ENCODE assay signal across 10 mouse cellular contexts in the genomic region with DNA sequence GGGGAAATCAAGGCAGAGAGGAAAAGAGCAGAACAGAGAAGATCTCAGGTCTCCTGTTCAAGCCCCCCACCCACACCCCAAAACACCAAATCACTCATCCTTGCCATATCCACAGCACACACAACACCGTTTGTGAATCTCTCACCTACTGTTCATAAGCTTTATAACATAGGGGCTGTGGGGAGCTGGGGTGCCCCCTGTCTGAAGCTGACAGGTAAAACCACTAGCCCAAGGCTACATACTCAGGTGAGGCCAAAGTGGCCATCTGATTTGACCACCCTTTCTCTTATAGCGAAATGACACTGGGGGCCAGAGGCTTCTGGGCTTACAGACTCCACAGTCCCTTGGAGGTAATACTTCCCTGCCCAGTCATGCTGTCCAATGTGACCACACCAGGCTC. TPM values are rescaled to one million over a fixed set of nuclear protein-coding genes. Genes with fewer than 3 reads are reported as not detected.
A peak's percentile ranks its signal among the peaks of the same experiment; 100 is the strongest.
DNase-seq lines count a peak whose midpoint lies in the region; ATAC-seq lines count a peak whose summit lies in the region.
"Had no signal": no experiment of that assay in that cellular context is flagged by ENCODE, and none has a peak within 500 bp of the region (broad histone marks: within the 10 kb centered on the region; RNA-seq: fewer than 3 reads in every experiment).

No protein-coding gene starts in this region.

- no peaks in the 10 kb centered on the region for H3K36me3 ChIP-seq in heart, embryonic 14.5 days (ENCODE audit: control insufficient read depth, insufficient read depth, low read length)
- no peaks in the 10 kb centered on the region for H3K36me3 ChIP-seq in midbrain, embryonic 10.5 days
- no peaks in the 10 kb centered on the region for H3K36me3 ChIP-seq in midbrain, embryonic 14.5 days (ENCODE audit: control insufficient read depth, insufficient read depth, low read length)
- H3K36me3 ChIP-seq in embryonic facial prominence, embryonic 15.5 days = no peaks in the 10 kb centered on the region
- H3K36me3 ChIP-seq in neural tube, embryonic 13.5 days = no peaks in the 10 kb centered on the region
- no peaks in the 10 kb centered on the region for H3K36me3 ChIP-seq in forebrain, embryonic 13.5 days (ENCODE audit: poor library complexity, severe bottlenecking)
- H3K36me3 ChIP-seq: midbrain, embryonic 13.5 days had no signal

- WGBS in heart, embryonic 14.5 days = 59% methylated on average over 2 of the region's 2 CpGs
- WGBS in midbrain, embryonic 10.5 days = 58% methylated on average over 2 of the region's 2 CpGs
- 50% methylated on average over 2 of the region's 2 CpGs for WGBS in midbrain, embryonic 14.5 days
- WGBS in embryonic facial prominence, embryonic 15.5 days = 68% methylated on average over 2 of the region's 2 CpGs
- 74% methylated on average over 2 of the region's 2 CpGs for WGBS in neural tube, embryonic 13.5 days
- WGBS in forebrain, embryonic 13.5 days = 52% methylated on average over 2 of the region's 2 CpGs

- no peak for DNase-seq in heart, adult 11 months
- DNase-seq in midbrain, embryonic 10.5 days (ENCODE audit: low spot score) = no peak
- no peak for DNase-seq in midbrain, embryonic 14.5 days
- DNase-seq in frontal cortex, postnatal 14 days (ENCODE audit: low spot score in 2 of 2) = no peak
- DNase-seq: layer of hippocampus, adult 9-11 months had no signal

- H3K9ac ChIP-seq in heart, embryonic 14.5 days (ENCODE audit: low read length) = 0 out of 2 replicates have a peak overlapping the region, but pooled peaks have one; percentile 45
- no peak overlapping the region for H3K9ac ChIP-seq in midbrain, embryonic 14.5 days (replicated peaks; ENCODE audit: low read length)
- no peak overlapping the region for H3K9ac ChIP-seq in embryonic facial prominence, embryonic 15.5 days
- H3K9ac ChIP-seq in neural tube, embryonic 13.5 days = no peak overlapping the region
- no peak overlapping the region for H3K9ac ChIP-seq in forebrain, embryonic 13.5 days
- H3K9ac ChIP-seq: midbrain, embryonic 13.5 days had no signal

- peaks cover 31% of the 10 kb centered on the region for H3K27me3 ChIP-seq in heart, embryonic 14.5 days (ENCODE audit: control insufficient read depth, insufficient read depth, low read length)
- H3K27me3 ChIP-seq in midbrain, embryonic 10.5 days (ENCODE audit: low read depth, poor library complexity, severe bottlenecking) = peaks cover 84% of the 10 kb centered on the region
- H3K27me3 ChIP-seq in midbrain, embryonic 14.5 days (ENCODE audit: control insufficient read depth, insufficient read depth, low read length) = peaks cover 42% of the 10 kb centered on the region
- H3K27me3 ChIP-seq in embryonic facial prominence, embryonic 15.5 days = no peaks in the 10 kb centered on the region; the same call in 1 of the 2 replicates
- peaks cover 69% of the 10 kb centered on the region for H3K27me3 ChIP-seq in neural tube, embryonic 13.5 days
- peaks cover 52% of the 10 kb centered on the region for H3K27me3 ChIP-seq in forebrain, embryonic 13.5 days

- peaks cover 15 to 16% of the 10 kb centered on the region in 2 experiments for H3K4me1 ChIP-seq in heart, embryonic 14.5 days (ENCODE audit: control insufficient read depth in 2 of 2, insufficient read depth in 2 of 2, low read length in 2 of 2)
- H3K4me1 ChIP-seq in midbrain, embryonic 10.5 days = peaks cover 25% of the 10 kb centered on the region
- H3K4me1 ChIP-seq in midbrain, embryonic 14.5 days (ENCODE audit: control insufficient read depth, insufficient read depth, low read length) = peaks cover 13% of the 10 kb centered on the region
- H3K4me1 ChIP-seq in embryonic facial prominence, embryonic 15.5 days = peaks cover 56% of the 10 kb centered on the region
- H3K4me1 ChIP-seq in neural tube, embryonic 13.5 days (replicated peaks) = peaks cover 23% of the 10 kb centered on the region
- H3K4me1 ChIP-seq in forebrain, embryonic 13.5 days = peaks cover 22% of the 10 kb centered on the region

- no peak for ATAC-seq in heart, embryonic 14.5 days (ENCODE audit: insufficient number of reproducible peaks, insufficient read depth, low FRiP score, low read depth)
- ATAC-seq in midbrain, embryonic 14.5 days (ENCODE audit: low FRiP score, low TSS enrichment) = no peak
- ATAC-seq in embryonic facial prominence, embryonic 15.5 days (ENCODE audit: insufficient number of reproducible peaks, low FRiP score, low TSS enrichment, low read depth) = no peak
- no peak for ATAC-seq in neural tube, embryonic 13.5 days (ENCODE audit: low read depth)
- no peak for ATAC-seq in forebrain, embryonic 13.5 days

- H3K4me2 ChIP-seq in heart, embryonic 14.5 days (ENCODE audit: low read length) = peak overlapping the region; percentile 80
- no peak overlapping the region for H3K4me2 ChIP-seq in midbrain, embryonic 14.5 days (ENCODE audit: low read length)
- peak overlapping the region; percentile 71 for H3K4me2 ChIP-seq in embryonic facial prominence, embryonic 15.5 days (replicated peaks)
- H3K4me2 ChIP-seq in neural tube, embryonic 13.5 days = peak overlapping the region; percentile 98
- H3K4me2 ChIP-seq in forebrain, embryonic 13.5 days = no peak overlapping the region

- no peak overlapping the region for H3K27ac ChIP-seq in heart, embryonic 14.5 days (replicated peaks in 1 of 2; ENCODE audit: control insufficient read depth in 1 of 2, insufficient read depth in 1 of 2, low read depth in 2 of 2, low read length in 2 of 2)
- H3K27ac ChIP-seq in midbrain, embryonic 10.5 days (replicated peaks) = no peak overlapping the region
- H3K27ac ChIP-seq in midbrain, embryonic 14.5 days (replicated peaks; ENCODE audit: low read depth, low read length) = no peak overlapping the region
- H3K27ac ChIP-seq in embryonic facial prominence, embryonic 15.5 days (replicated peaks) = peak overlapping the region; percentile 76; the same call in 1 of the 2 replicates
- no peak overlapping the region for H3K27ac ChIP-seq in neural tube, embryonic 13.5 days (replicated peaks)
- no peak overlapping the region for H3K27ac ChIP-seq in forebrain, embryonic 13.5 days
- H3K27ac ChIP-seq: midbrain, embryonic 13.5 days had no signal

- H3K9me3 ChIP-seq in heart, embryonic 14.5 days (ENCODE audit: control insufficient read depth, low read length) = no peaks in the 10 kb centered on the region
- no peaks in the 10 kb centered on the region for H3K9me3 ChIP-seq in midbrain, embryonic 10.5 days (replicated peaks)
- no peaks in the 10 kb centered on the region for H3K9me3 ChIP-seq in midbrain, embryonic 14.5 days (ENCODE audit: control insufficient read depth, low read length)
- H3K9me3 ChIP-seq in embryonic facial prominence, embryonic 15.5 days (replicated peaks) = no peaks in the 10 kb centered on the region
- H3K9me3 ChIP-seq in neural tube, embryonic 13.5 days = no peaks in the 10 kb centered on the region
- H3K9me3 ChIP-seq in forebrain, embryonic 13.5 days (replicated peaks) = no peaks in the 10 kb centered on the region
- H3K9me3 ChIP-seq: midbrain, embryonic 13.5 days had no signal

- H3K4me3 ChIP-seq in heart, embryonic 14.5 days (ENCODE audit: control insufficient read depth in 1 of 2, insufficient read depth in 1 of 2, low read depth in 1 of 2, low read length in 2 of 2) = peak overlapping the region in 1 of 2 experiments; percentile 64; a peak in 2 of 4 replicates
- peak overlapping the region; percentile 75; the same call in 1 of the 2 replicates for H3K4me3 ChIP-seq in midbrain, embryonic 10.5 days
- H3K4me3 ChIP-seq in midbrain, embryonic 14.5 days (replicated peaks; ENCODE audit: low read depth, low read length) = no peak overlapping the region
- H3K4me3 ChIP-seq in embryonic facial prominence, embryonic 15.5 days (replicated peaks) = peak overlapping the region; percentile 64
- 0 out of 2 replicates have a peak overlapping the region, but pooled peaks have one; percentile 56 for H3K4me3 ChIP-seq in neural tube, embryonic 13.5 days
- H3K4me3 ChIP-seq in forebrain, embryonic 13.5 days = no peak overlapping the region; the same call in 1 of the 2 replicates

RNA-seq across cellular contexts. Expression of a gene that starts 1.5 kb away (rescaled TPM):
- 0.75 and 0.93 TPM in 2 replicates for polyA plus RNA-seq in heart, embryonic 14.5 days (2014; fragmentation: Nextera tagmentation; extraction: Ambion mirVana)
- polyA plus RNA-seq in midbrain, embryonic 10.5 days (2016; fragmentation: Nextera tagmentation; extraction: Ambion mirVana) = 0.10 and 0.14 TPM in 2 replicates
- 0.04 TPM in 1 of 2 replicates, not detected in the other for polyA plus RNA-seq in midbrain, embryonic 14.5 days (2014; fragmentation: Nextera tagmentation; extraction: Ambion mirVana)
- 3.6 and 4.4 TPM in 2 replicates for polyA plus RNA-seq in embryonic facial prominence, embryonic 15.5 days (2015; fragmentation: Nextera tagmentation; extraction: Ambion mirVana)
- polyA plus RNA-seq in neural tube, embryonic 13.5 days (2015; fragmentation: Nextera tagmentation; extraction: Ambion mirVana) = 0.28 and 0.32 TPM in 2 replicates
- polyA plus RNA-seq in forebrain, embryonic 13.5 days (2015; fragmentation: Nextera tagmentation; extraction: Ambion mirVana) = 0.12 and 0.16 TPM in 2 replicates

RNA-seq across cellular contexts. Expression of a gene that starts 24.3 kb away (rescaled TPM):
- polyA plus RNA-seq in heart, embryonic 14.5 days (2014; fragmentation: Nextera tagmentation; extraction: Ambion mirVana) = 200 and 208 TPM in 2 replicates
- polyA plus RNA-seq in midbrain, embryonic 10.5 days (2016; fragmentation: Nextera tagmentation; extraction: Ambion mirVana) = 217 and 246 TPM in 2 replicates
- 171 and 175 TPM in 2 replicates for polyA plus RNA-seq in midbrain, embryonic 14.5 days (2014; fragmentation: Nextera tagmentation; extraction: Ambion mirVana)
- polyA plus RNA-seq in embryonic facial prominence, embryonic 15.5 days (2015; fragmentation: Nextera tagmentation; extraction: Ambion mirVana) = 152 and 159 TPM in 2 replicates
- 151 and 167 TPM in 2 replicates for polyA plus RNA-seq in neural tube, embryonic 13.5 days (2015; fragmentation: Nextera tagmentation; extraction: Ambion mirVana)
- 140 and 148 TPM in 2 replicates for polyA plus RNA-seq in forebrain, embryonic 13.5 days (2015; fragmentation: Nextera tagmentation; extraction: Ambion mirVana)

Comparison
In these comparisons a context has a peak if more than half of its experiments do, and no peak if none do; other contexts are left out.
1. H3K4me3 ChIP-seq: peak in midbrain, embryonic 10.5 days (single experiment), embryonic facial prominence, embryonic 15.5 days (single experiment) and neural tube, embryonic 13.5 days (single experiment); none in midbrain, embryonic 14.5 days (single experiment) and forebrain, embryonic 13.5 days (single experiment).
2. H3K4me2 ChIP-seq: peak in heart, embryonic 14.5 days (single experiment), embryonic facial prominence, embryonic 15.5 days (single experiment) and neural tube, embryonic 13.5 days (single experiment); none in midbrain, embryonic 14.5 days (single experiment) and forebrain, embryonic 13.5 days (single experiment).